Mouse (Mus musculus): ENCODE measurements around the gene Cyp2b10. TPM values are rescaled to one million over a fixed set of nuclear protein-coding genes. Genes with fewer than 3 reads are reported as not detected.

Cyp2b10 gene
- not detected for polyA plus RNA-seq (2014; fragmentation: Illumina TruSeq; extraction: RNeasy Lipid Tissue Mini Kit (QIAGEN cat#74804); ENCODE audit: low read depth, low replicate concordance)

GRCm38 (mm10) chr7:25897411-25897810 lies at the start of gene Cyp2b10:
Cyp2b10 (plus strand) TSS chr7:25897620.

Other genes starting within 250 kb of the Cyp2b10 start
- not detected for gene Bckdha, start 238.6 kb upstream of the Cyp2b10 start, polyA plus RNA-seq (2014; fragmentation: Illumina TruSeq; extraction: RNeasy Lipid Tissue Mini Kit (QIAGEN cat#74804); ENCODE audit: low read depth, low replicate concordance)
- 0.76 TPM for gene Exosc5, start 238.5 kb upstream of the Cyp2b10 start, polyA plus RNA-seq (2014; fragmentation: Illumina TruSeq; extraction: RNeasy Lipid Tissue Mini Kit (QIAGEN cat#74804); ENCODE audit: low read depth, low replicate concordance)
- not detected for gene Tmem91, start 222.5 kb upstream of the Cyp2b10 start, polyA plus RNA-seq (2014; fragmentation: Illumina TruSeq; extraction: RNeasy Lipid Tissue Mini Kit (QIAGEN cat#74804); ENCODE audit: low read depth, low replicate concordance)
- gene B9d2, start 216.8 kb upstream of the Cyp2b10 start, polyA plus RNA-seq (2014; fragmentation: Illumina TruSeq; extraction: RNeasy Lipid Tissue Mini Kit (QIAGEN cat#74804); ENCODE audit: low read depth, low replicate concordance): not detected
- 0.98 TPM for gene Tgfb1, start 210.6 kb upstream of the Cyp2b10 start, polyA plus RNA-seq (2014; fragmentation: Illumina TruSeq; extraction: RNeasy Lipid Tissue Mini Kit (QIAGEN cat#74804); ENCODE audit: low read depth, low replicate concordance)
- 3.3 TPM for gene Ccdc97, start 178.5 kb upstream of the Cyp2b10 start, polyA plus RNA-seq (2014; fragmentation: Illumina TruSeq; extraction: RNeasy Lipid Tissue Mini Kit (QIAGEN cat#74804); ENCODE audit: low read depth, low replicate concordance)
- 44.5 TPM for gene Hnrnpul1, start 142.9 kb upstream of the Cyp2b10 start, polyA plus RNA-seq (2014; fragmentation: Illumina TruSeq; extraction: RNeasy Lipid Tissue Mini Kit (QIAGEN cat#74804); ENCODE audit: low read depth, low replicate concordance)
- gene Axl, start 108.9 kb upstream of the Cyp2b10 start, polyA plus RNA-seq (2014; fragmentation: Illumina TruSeq; extraction: RNeasy Lipid Tissue Mini Kit (QIAGEN cat#74804); ENCODE audit: low read depth, low replicate concordance): 28.1 TPM
- gene Cyp2s1, start 80.7 kb upstream of the Cyp2b10 start, polyA plus RNA-seq (2014; fragmentation: Illumina TruSeq; extraction: RNeasy Lipid Tissue Mini Kit (QIAGEN cat#74804); ENCODE audit: low read depth, low replicate concordance): 24.5 TPM
- not detected for gene Cyp2b13, start 163.9 kb downstream of the Cyp2b10 start, polyA plus RNA-seq (2014; fragmentation: Illumina TruSeq; extraction: RNeasy Lipid Tissue Mini Kit (QIAGEN cat#74804); ENCODE audit: low read depth, low replicate concordance)